Mouse (Mus musculus) midbrain, embryonic 15.5 days (tissue): Measurements from ENCODE around the gene Tmc2. TPM values are rescaled to one million over a fixed set of nuclear protein-coding genes. Genes with fewer than 3 reads are reported as not detected.

Experiments used
- ATAC-seq: fragments of 200-750 bp; cut with Nextera tagmentation; replicated peaks from 2 replicates; pipeline ENCODE4 v1.8.0; 2017; ENCODE audit warnings: moderate TSS enrichment
- H3K27ac ChIP-seq: fragments of 300-500 bp; sonication (generic); 2 replicates; pipeline ENCODE4 v1.5.1; 2015; ENCODE audit warnings: mild to moderate bottlenecking, inconsistent platforms
- H3K27me3 ChIP-seq: fragments of 300-500 bp; sonication (generic); replicated peaks from 2 replicates; pipeline ENCODE4 v1.6.1; 2015; ENCODE audit warnings: inconsistent platforms
- H3K36me3 ChIP-seq: fragments of 300-500 bp; sonication (generic); replicated peaks from 2 replicates; pipeline ENCODE4 v1.6.1; 2015; ENCODE audit warnings: inconsistent platforms
- H3K4me1 ChIP-seq: fragments of 300-500 bp; sonication (generic); 2 replicates; pipeline ENCODE4 v1.6.1; 2015; ENCODE audit warnings: inconsistent platforms
- H3K4me2 ChIP-seq: fragments of 300-500 bp; sonication (generic); 2 replicates; pipeline ENCODE4 v1.6.1; 2015; ENCODE audit warnings: inconsistent platforms, mild to moderate bottlenecking, moderate library complexity
- H3K4me3 ChIP-seq: fragments of 300-500 bp; sonication (generic); 2 replicates; pipeline ENCODE4 v1.5.1; 2015; ENCODE audit warnings: mild to moderate bottlenecking, inconsistent platforms
- H3K9ac ChIP-seq: fragments of 300-500 bp; sonication (generic); 2 replicates; pipeline ENCODE4 v1.6.1; 2015; ENCODE audit warnings: mild to moderate bottlenecking, inconsistent platforms
- H3K9me3 ChIP-seq: fragments of 300-500 bp; sonication (generic); 2 replicates; pipeline ENCODE4 v1.6.1; 2016; ENCODE audit warnings: inconsistent platforms
- WGBS: fragments of 180-500 bp; shearing (Covaris S2); methylation state at CpG from one replicate; pipeline ENCODE4 v1.1.7; 2015; ENCODE audit warnings: mixed read lengths; 5-methylcytosine and 5-hydroxymethylcytosine counted together
- polyA plus RNA-seq: library from polyadenylated mRNA; unstranded; fragments of >200 nt; fragmentation: Nextera tagmentation; extraction: Ambion mirVana; gene quantifications from 2 replicates; pipeline ENCODE4 v1.2.1, GENCODE M21; 2015

Gene Tmc2
- polyA plus RNA-seq, 1 experiment from 2014 or later = not detected

GRCm38 (mm10) chr2:130291434-130291833 is 96.4 kb downstream of the Tmc2 start:
- WGBS = 13% methylated on average over 8 of the region's 8 CpGs
- Histone ChIP-seq H3K4me1 (peaks cover 28% of the 10 kb centered on the region), H3K4me3 (no peak overlapping the region), H3K27me3 (no peaks in the 10 kb centered on the region; the same call in 1 of the 2 replicates), H3K9me3 (no peaks in the 10 kb centered on the region), H3K36me3 (no peaks in the 10 kb centered on the region), H3K9ac (no peak overlapping the region), H3K27ac (no peak overlapping the region), H3K4me2 (peak overlapping the region; percentile 25; the same call in 1 of the 2 replicates)
- peak; percentile 46; the same call in 1 of the 2 replicates for ATAC-seq

- H3K9ac ChIP-seq = no peak overlapping the region
- 45% methylated on average over 3 of the region's 3 CpGs for WGBS
- no peak overlapping the region for H3K4me2 ChIP-seq
- H3K36me3 ChIP-seq = no peaks in the 10 kb centered on the region
- H3K27me3 ChIP-seq = no peaks in the 10 kb centered on the region; the same call in 1 of the 2 replicates
- H3K4me1 ChIP-seq = peaks cover 37% of the 10 kb centered on the region
- H3K4me3 ChIP-seq = no peak overlapping the region
- no peak overlapping the region for H3K27ac ChIP-seq
- no peak for ATAC-seq
- no peaks in the 10 kb centered on the region for H3K9me3 ChIP-seq
Observed at GRCm38 (mm10) chr2:130293009-130293408, 98.0 kb downstream of the Tmc2 start.

GRCm38 (mm10) chr2:130293486-130293885 is 98.5 kb downstream of the Tmc2 start:
- 0 out of 2 replicates have a peak, but pooled peaks have one; percentile 16 for ATAC-seq
- Histone ChIP-seq H3K4me3 (no peak overlapping the region), H3K9ac (no peak overlapping the region), H3K4me2 (no peak overlapping the region; the same call in 1 of the 2 replicates), H3K27me3 (no peaks in the 10 kb centered on the region; the same call in 1 of the 2 replicates), H3K27ac (no peak overlapping the region), H3K4me1 (peaks cover 37% of the 10 kb centered on the region), H3K9me3 (no peaks in the 10 kb centered on the region), H3K36me3 (no peaks in the 10 kb centered on the region)
- WGBS = 4% methylated on average over 4 of the region's 4 CpGs

GRCm38 (mm10) chr2:130294218-130294935 is 99.4 kb downstream of the Tmc2 start:
- H3K4me3 ChIP-seq = peak overlapping the region; percentile 74

GRCm38 (mm10) chr2:130294936-130295277 is 99.9 kb downstream of the Tmc2 start, which contains the start of gene Ebf4:
Gene Ebf4 (plus strand): TSS chr2:130295169.
- Histone ChIP-seq H3K27me3 (no peaks in the 10 kb centered on the region; the same call in 1 of the 2 replicates), H3K9me3 (no peaks in the 10 kb centered on the region), H3K4me3 (peak within 1 kb of the TSS; percentile 74), H3K4me2 (peak within 1 kb of the TSS; percentile 72), H3K27ac (peak within 1 kb of the TSS; percentile 82), H3K4me1 (peaks cover 37% of the 10 kb centered on the region), H3K9ac (peak within 1 kb of the TSS; percentile 79), H3K36me3 (no peaks in the 10 kb centered on the region)
- ATAC-seq = peak; percentile 72
- 0% methylated on average over 6 of the region's 39 CpGs for WGBS

More at GRCm38 (mm10) chr2:130294218-130294935, 99.4 kb downstream of the Tmc2 start:
- Histone ChIP-seq H3K9ac (peak overlapping the region; percentile 79), H3K9me3 (no peaks in the 10 kb centered on the region), H3K4me2 (peak overlapping the region; percentile 72), H3K27me3 (no peaks in the 10 kb centered on the region; the same call in 1 of the 2 replicates), H3K4me1 (peaks cover 37% of the 10 kb centered on the region), H3K27ac (peak overlapping the region; percentile 82), H3K36me3 (no peaks in the 10 kb centered on the region)
- no peak; the same call in 1 of the 2 replicates for ATAC-seq
- 7% methylated on average over 20 of the region's 20 CpGs for WGBS

- peaks cover 37% of the 10 kb centered on the region for H3K4me1 ChIP-seq
- H3K9ac ChIP-seq = peak overlapping the region; percentile 79
- H3K4me3 ChIP-seq = peak overlapping the region; percentile 74
- H3K27ac ChIP-seq = peak overlapping the region; percentile 82
- ATAC-seq = peak; percentile 71
- no peaks in the 10 kb centered on the region for H3K9me3 ChIP-seq
- under 1% methylated on average over 63 of the region's 99 CpGs for WGBS
- H3K27me3 ChIP-seq = no peaks in the 10 kb centered on the region; the same call in 1 of the 2 replicates
- H3K36me3 ChIP-seq = no peaks in the 10 kb centered on the region
- peak overlapping the region; percentile 72 for H3K4me2 ChIP-seq
Observed at GRCm38 (mm10) chr2:130295331-130296133, 100.5 kb downstream of the Tmc2 start.

GRCm38 (mm10) chr2:130296134-130296745 is 101.2 kb downstream of the Tmc2 start:
- Histone ChIP-seq H3K27ac (no peak overlapping the region), H3K27me3 (no peaks in the 10 kb centered on the region; the same call in 1 of the 2 replicates), H3K4me1 (peaks cover 33% of the 10 kb centered on the region), H3K36me3 (no peaks in the 10 kb centered on the region), H3K9me3 (no peaks in the 10 kb centered on the region), H3K4me3 (peak overlapping the region; percentile 74), H3K9ac (peak overlapping the region; percentile 79), H3K4me2 (peak overlapping the region; percentile 72)
- ATAC-seq = peak; percentile 43; the same call in 1 of the 2 replicates
- 3% methylated on average over 20 of the region's 20 CpGs for WGBS

GRCm38 (mm10) chr2:130297580-130297979 is 102.6 kb downstream of the Tmc2 start:
- WGBS = 86% methylated on average over 9 of the region's 9 CpGs
- H3K4me3 ChIP-seq = no peak overlapping the region
- H3K27me3 ChIP-seq = no peaks in the 10 kb centered on the region; the same call in 1 of the 2 replicates
- ATAC-seq = no peak
- no peaks in the 10 kb centered on the region for H3K9me3 ChIP-seq
- H3K4me1 ChIP-seq = peaks cover 31% of the 10 kb centered on the region
- no peak overlapping the region for H3K27ac ChIP-seq
- H3K9ac ChIP-seq = no peak overlapping the region
- H3K36me3 ChIP-seq = no peaks in the 10 kb centered on the region
- no peak overlapping the region for H3K4me2 ChIP-seq

- 50% methylated on average over 4 of the region's 4 CpGs for WGBS
- no peaks in the 10 kb centered on the region for H3K9me3 ChIP-seq
- no peaks in the 10 kb centered on the region; the same call in 1 of the 2 replicates for H3K36me3 ChIP-seq
Observed at GRCm38 (mm10) chr2:130303014-130303413, 108.0 kb downstream of the Tmc2 start.

More at GRCm38 (mm10) chr2:130303014-130303413, 108.0 kb downstream of the Tmc2 start:
- no peak overlapping the region for H3K4me3 ChIP-seq
- no peak overlapping the region for H3K27ac ChIP-seq
- no peak overlapping the region for H3K4me2 ChIP-seq
- no peaks in the 10 kb centered on the region for H3K27me3 ChIP-seq
- no peaks in the 10 kb centered on the region for H3K4me1 ChIP-seq
- ATAC-seq = no peak
- H3K9ac ChIP-seq = no peak overlapping the region
